Mouse (Mus musculus) megakaryocyte, embryonic 14.5 days (primary cell): ENCODE results near the gene Myo5a.

ENCODE experiments used
- FLI1 ChIP-seq: IDR thresholded peaks from 2 replicates; pipeline ENCODE4 v1.6.1; 2012; ENCODE audit warnings: low read length, inconsistent platforms, mixed read lengths
- GATA1 ChIP-seq: IDR thresholded peaks from 3 replicates; pipeline ENCODE4 v1.6.1; 2012; ENCODE audit warnings: mixed read lengths, low read length, inconsistent platforms, borderline replicate concordance

DNA sequence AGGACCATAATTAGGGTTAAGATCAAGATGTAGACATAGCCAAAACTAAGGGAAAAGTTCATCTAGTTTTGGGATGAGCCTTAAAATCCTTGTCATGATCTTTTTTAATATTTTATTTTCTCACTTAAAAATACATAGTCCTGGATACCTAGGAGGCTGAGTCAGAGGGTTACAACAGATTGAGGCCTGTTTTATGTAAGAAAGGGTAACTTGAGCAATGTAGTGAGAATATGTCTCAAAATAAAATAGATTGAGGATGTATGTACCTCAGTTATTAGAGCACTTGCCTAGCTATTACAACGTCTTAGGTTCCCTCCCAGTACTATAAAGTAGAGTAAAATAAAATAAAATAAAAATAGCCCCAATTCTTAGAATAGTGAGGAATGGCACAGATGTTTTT lies 21.3 kb downstream of the Myo5a start:
- TF ChIP-seq GATA1 (no peak), FLI1 (no peak)
